Mouse (Mus musculus): ENCODE measurements at regions not wholly inside any gene's neighbourhood (a gene's known extent, or its start where the extent isn't known, plus 50 kb on each side); places are given as distances from the start of the nearest gene placed in this dataset.

- no peak overlapping the region for H3K27ac ChIP-seq
- ATAC-seq (ENCODE audit: insufficient read depth, low FRiP score, low read depth), result no peak
- H3K4me3 ChIP-seq (replicated peaks), result no peak overlapping the region
- 82% methylated on average over 4 of the region's 4 CpGs for WGBS
- no peaks in the 10 kb centered on the region for H3K27me3 ChIP-seq (replicated peaks)
- H3K36me3 ChIP-seq, result no peaks in the 10 kb centered on the region
- H3K9ac ChIP-seq, result no peak overlapping the region
- H3K4me1 ChIP-seq, result no peaks in the 10 kb centered on the region
- H3K4me2 ChIP-seq, result no peak overlapping the region
- no peaks in the 10 kb centered on the region for H3K9me3 ChIP-seq
These were observed 567.9 kb upstream of the Nrsn1 start for GRCm38 (mm10) chr13:25838237-25838636.

- 25% methylated on average over 8 of the region's 8 CpGs for WGBS
- Histone ChIP-seq H3K4me3 (replicated peaks) (no peak overlapping the region), H3K27ac (peak overlapping the region; percentile 80), H3K4me1 (no peaks in the 10 kb centered on the region), H3K9ac (no peak overlapping the region), H3K27me3 (replicated peaks) (no peaks in the 10 kb centered on the region), H3K36me3 (no peaks in the 10 kb centered on the region), H3K9me3 (no peaks in the 10 kb centered on the region), H3K4me2 (no peak overlapping the region)
- peak; percentile 76; the same call in 1 of the 2 replicates for ATAC-seq (ENCODE audit: insufficient read depth, low FRiP score, low read depth)
These were observed 559.0 kb upstream of the Nrsn1 start for GRCm38 (mm10) chr13:25829146-25829924.

GRCm38 (mm10) chr13:25808564-25809253 is 538.4 kb upstream of the Nrsn1 start:
- no peaks in the 10 kb centered on the region for H3K36me3 ChIP-seq
- no peak overlapping the region for H3K4me2 ChIP-seq
- H3K27ac ChIP-seq, result no peak overlapping the region
- no peaks in the 10 kb centered on the region for H3K4me1 ChIP-seq
- no peaks in the 10 kb centered on the region for H3K9me3 ChIP-seq
- WGBS, result 40% methylated on average over 2 of the region's 2 CpGs
- no peak overlapping the region for H3K4me3 ChIP-seq (replicated peaks)
- H3K9ac ChIP-seq, result no peak overlapping the region
- H3K27me3 ChIP-seq (replicated peaks), result no peaks in the 10 kb centered on the region
- ATAC-seq (ENCODE audit: insufficient read depth, low FRiP score, low read depth), result no peak

- Histone ChIP-seq H3K27me3 (replicated peaks) (no peaks in the 10 kb centered on the region), H3K27ac (no peak overlapping the region), H3K36me3 (no peaks in the 10 kb centered on the region), H3K4me2 (no peak overlapping the region), H3K4me3 (replicated peaks) (no peak overlapping the region), H3K9ac (no peak overlapping the region), H3K4me1 (no peaks in the 10 kb centered on the region), H3K9me3 (no peaks in the 10 kb centered on the region)
- no peak for ATAC-seq (ENCODE audit: insufficient read depth, low FRiP score, low read depth)
- 38% methylated on average over 2 of the region's 2 CpGs for WGBS
These were observed 523.0 kb upstream of the Nrsn1 start for GRCm38 (mm10) chr13:25793216-25793803.

DNA sequence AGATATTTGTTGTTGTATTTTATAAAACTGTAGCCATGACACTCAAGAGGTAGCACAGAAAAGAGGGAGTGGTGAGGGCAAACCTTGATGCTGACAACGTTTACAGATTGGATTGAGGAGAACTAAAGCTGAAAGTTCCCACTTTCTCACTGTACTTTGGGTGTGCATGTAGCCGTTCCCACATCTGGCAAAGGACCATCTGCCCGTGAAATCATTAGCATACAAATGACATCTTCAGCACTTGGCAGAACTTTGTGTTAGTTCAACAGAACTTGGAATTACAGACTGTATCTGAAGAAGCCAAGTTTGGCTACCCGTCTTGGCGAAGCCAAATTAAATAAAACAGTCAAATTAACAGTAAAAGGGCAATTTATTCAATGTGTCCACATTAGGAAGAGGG is 510.9 kb upstream of the Nrsn1 start:
- Histone ChIP-seq H3K4me2 (no peak overlapping the region), H3K4me3 (replicated peaks) (no peak overlapping the region), H3K27ac (no peak overlapping the region), H3K9ac (no peak overlapping the region), H3K9me3 (no peaks in the 10 kb centered on the region), H3K36me3 (no peaks in the 10 kb centered on the region), H3K27me3 (replicated peaks) (no peaks in the 10 kb centered on the region), H3K4me1 (no peaks in the 10 kb centered on the region)
- 71% methylated on average over 5 of the region's 5 CpGs for WGBS
- ATAC-seq (ENCODE audit: insufficient read depth, low FRiP score, low read depth), result no peak

- Histone ChIP-seq H3K4me2 (no peak overlapping the region), H3K9ac (no peak overlapping the region), H3K36me3 (no peaks in the 10 kb centered on the region), H3K9me3 (no peaks in the 10 kb centered on the region), H3K27ac (no peak overlapping the region), H3K4me3 (replicated peaks) (no peak overlapping the region), H3K4me1 (no peaks in the 10 kb centered on the region), H3K27me3 (replicated peaks) (no peaks in the 10 kb centered on the region)
- no peak for ATAC-seq (ENCODE audit: insufficient read depth, low FRiP score, low read depth)
- 84% methylated on average over 3 of the region's 3 CpGs for WGBS
These were observed 507.4 kb upstream of the Nrsn1 start for GRCm38 (mm10) chr13:25777706-25778105.

DNA sequence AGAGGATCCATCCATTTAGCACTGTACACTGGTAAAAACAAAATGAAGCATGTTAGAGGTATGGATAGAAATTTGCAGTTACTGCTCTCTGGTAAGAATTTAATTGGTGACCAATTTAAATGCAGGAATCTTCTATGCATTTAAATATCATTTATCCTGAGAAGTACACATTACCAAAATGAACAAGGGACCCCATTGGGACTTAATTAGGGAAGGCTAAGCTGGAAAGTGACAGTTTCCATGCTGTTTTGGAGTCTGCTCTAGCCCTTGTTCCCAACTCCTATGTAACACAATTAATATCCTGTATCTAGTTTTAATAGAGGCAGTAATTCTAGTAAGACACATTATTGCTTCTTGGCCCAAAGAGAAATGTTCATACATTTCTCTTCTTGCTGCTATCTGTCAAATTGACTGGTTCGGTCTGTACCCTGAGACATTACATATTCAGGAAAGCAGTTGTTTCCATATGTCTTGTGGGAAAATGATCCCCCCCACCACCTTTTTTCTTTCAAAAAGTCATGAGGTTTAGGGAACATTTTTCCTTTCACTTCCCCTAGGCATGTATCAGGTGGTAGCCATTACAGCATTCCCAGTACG is 504.4 kb upstream of the Nrsn1 start:
- 61% methylated on average over 2 of the region's 2 CpGs for WGBS
- no peak for ATAC-seq (ENCODE audit: insufficient read depth, low FRiP score, low read depth)
- no peaks in the 10 kb centered on the region for H3K4me1 ChIP-seq

DNA sequence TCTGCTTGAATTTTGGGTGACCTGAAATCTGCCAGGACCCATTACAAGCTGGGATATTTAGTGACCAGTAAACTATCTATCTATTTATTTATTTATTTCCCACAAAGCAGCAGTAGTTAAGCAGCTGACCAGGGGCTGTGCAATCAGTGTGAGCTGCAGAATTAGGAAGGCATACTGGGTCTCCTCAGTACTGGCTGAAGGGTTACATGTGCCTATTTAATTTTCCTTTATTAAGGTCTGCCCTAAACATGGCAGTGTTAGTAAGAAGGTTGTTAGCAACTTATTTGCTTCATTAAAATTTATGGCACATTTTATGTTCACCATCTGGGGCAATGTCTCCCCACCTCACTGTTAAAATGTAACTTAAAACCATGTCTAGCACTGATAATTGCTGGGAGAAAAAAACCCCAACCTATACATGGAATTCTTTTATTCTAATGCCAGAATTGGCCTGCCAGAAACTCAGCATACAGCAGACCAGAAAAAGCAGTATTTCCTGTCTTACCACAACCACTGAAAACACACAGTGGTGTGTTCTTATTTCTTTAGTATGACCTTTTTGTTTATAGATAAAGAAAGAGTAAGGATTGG is 484.3 kb upstream of the Nrsn1 start:
- no peaks in the 10 kb centered on the region for H3K9me3 ChIP-seq
- no peaks in the 10 kb centered on the region for H3K4me1 ChIP-seq
- H3K36me3 ChIP-seq, result no peaks in the 10 kb centered on the region
- no peak overlapping the region for H3K9ac ChIP-seq
- H3K27me3 ChIP-seq (replicated peaks), result no peaks in the 10 kb centered on the region
- no peak overlapping the region for H3K4me3 ChIP-seq (replicated peaks)
- no peak for ATAC-seq (ENCODE audit: insufficient read depth, low FRiP score, low read depth)
- H3K4me2 ChIP-seq, result no peak overlapping the region
- H3K27ac ChIP-seq, result no peak overlapping the region

More for the DNA sequence above, 504.4 kb upstream of the Nrsn1 start:
- no peaks in the 10 kb centered on the region for H3K9me3 ChIP-seq
- H3K36me3 ChIP-seq, result no peaks in the 10 kb centered on the region
- no peaks in the 10 kb centered on the region for H3K27me3 ChIP-seq (replicated peaks)
- no peak overlapping the region for H3K9ac ChIP-seq
- no peak overlapping the region for H3K4me3 ChIP-seq (replicated peaks)
- H3K4me2 ChIP-seq, result no peak overlapping the region
- H3K27ac ChIP-seq, result no peak overlapping the region

DNA sequence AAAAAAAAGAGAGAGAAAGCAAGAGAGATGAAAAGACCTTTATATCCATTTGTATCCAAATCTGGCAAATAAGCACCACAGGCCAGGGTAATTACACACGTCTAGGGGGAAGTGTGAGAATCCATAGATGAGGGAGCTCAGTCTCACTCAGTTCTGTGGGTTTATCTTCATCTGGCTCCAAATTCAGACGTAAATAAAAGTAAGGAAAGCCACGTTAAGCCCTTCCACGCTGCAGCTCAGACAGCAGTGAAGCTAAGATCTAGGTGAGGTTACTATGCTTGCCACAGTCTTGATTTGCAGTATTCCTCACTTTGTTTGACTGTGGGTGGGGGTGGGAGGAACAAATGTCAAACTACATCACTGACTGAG is 481.1 kb upstream of the Nrsn1 start:
- Histone ChIP-seq H3K36me3 (no peaks in the 10 kb centered on the region), H3K9ac (no peak overlapping the region), H3K27me3 (replicated peaks) (no peaks in the 10 kb centered on the region), H3K27ac (no peak overlapping the region), H3K9me3 (no peaks in the 10 kb centered on the region), H3K4me1 (no peaks in the 10 kb centered on the region), H3K4me3 (replicated peaks) (no peak overlapping the region), H3K4me2 (no peak overlapping the region)
- no peak for ATAC-seq (ENCODE audit: insufficient read depth, low FRiP score, low read depth)
- WGBS, result 36% methylated on average over 4 of the region's 4 CpGs

DNA sequence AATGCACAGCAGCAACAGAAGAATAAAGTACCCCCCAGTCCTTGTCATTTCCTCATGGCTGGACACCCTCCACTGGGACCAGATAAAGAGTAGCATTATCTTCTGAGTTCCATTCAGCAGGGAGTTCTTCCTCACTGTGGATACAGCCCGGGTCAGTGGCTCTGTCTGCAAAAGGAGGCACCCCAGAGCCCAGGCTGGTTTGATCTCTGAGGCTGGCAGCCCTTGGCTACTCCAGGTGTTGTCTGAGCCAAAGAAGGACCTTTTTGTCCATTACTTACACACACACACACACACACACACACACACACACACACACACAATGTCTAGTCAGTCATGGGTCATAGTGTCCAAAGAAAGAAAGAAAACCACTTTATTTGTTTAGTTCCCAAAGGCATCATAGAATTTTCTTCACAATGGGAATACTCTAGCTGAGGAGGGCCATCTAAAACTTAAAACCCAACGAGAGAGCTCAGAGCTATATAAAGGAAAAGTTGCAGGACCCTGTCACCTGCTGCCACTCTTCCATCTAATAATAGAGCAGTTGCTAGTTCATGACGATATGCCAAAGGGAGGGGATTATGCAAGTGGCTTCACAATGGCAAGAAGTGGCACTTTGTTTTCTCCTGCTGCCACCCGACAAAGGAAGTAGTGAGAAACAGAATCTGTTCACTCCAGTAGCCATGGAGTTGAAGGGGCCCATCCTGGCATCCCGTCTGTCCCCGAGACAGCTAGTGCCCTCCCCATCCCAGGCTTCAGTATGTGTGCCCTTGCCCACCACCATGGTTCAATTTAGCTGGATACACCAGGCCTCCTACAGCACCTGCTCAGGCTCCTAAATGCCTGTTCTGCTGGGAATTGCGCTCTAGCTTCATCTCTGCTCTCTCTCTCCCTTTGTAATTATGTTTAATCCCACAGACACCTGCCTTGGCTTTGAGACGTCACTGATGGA is 480.4 kb upstream of the Nrsn1 start:
- Histone ChIP-seq H3K9me3 (no peaks in the 10 kb centered on the region), H3K9ac (no peak overlapping the region), H3K27me3 (replicated peaks) (no peaks in the 10 kb centered on the region), H3K27ac (no peak overlapping the region), H3K4me1 (no peaks in the 10 kb centered on the region), H3K4me2 (no peak overlapping the region), H3K36me3 (no peaks in the 10 kb centered on the region), H3K4me3 (replicated peaks) (no peak overlapping the region)
- ATAC-seq (ENCODE audit: insufficient read depth, low FRiP score, low read depth), result no peak
- 52% methylated on average over 8 of the region's 8 CpGs for WGBS

DNA sequence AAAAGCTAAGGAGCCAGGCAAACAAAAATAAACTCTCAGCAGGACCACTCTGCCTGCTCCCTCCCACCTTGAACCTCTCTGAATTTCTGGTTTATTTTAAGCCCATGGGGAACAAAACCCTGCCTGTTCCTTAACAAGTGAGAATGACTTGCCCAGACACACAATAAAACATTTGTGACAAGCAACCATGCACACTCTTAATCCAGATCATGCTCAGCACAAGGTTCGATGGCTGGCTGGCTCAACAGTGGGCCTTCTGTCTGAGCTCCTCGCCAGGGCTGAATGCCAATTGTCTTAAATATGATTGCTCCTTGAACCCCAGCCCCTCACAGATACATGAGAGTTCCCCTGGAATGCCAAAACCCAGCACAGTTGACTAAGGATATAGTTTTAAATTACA is 468.3 kb upstream of the Nrsn1 start:
- Histone ChIP-seq H3K9ac (no peak overlapping the region), H3K9me3 (no peaks in the 10 kb centered on the region), H3K4me2 (no peak overlapping the region), H3K4me1 (no peaks in the 10 kb centered on the region), H3K4me3 (replicated peaks) (no peak overlapping the region), H3K27ac (no peak overlapping the region), H3K36me3 (no peaks in the 10 kb centered on the region), H3K27me3 (replicated peaks) (no peaks in the 10 kb centered on the region)
- WGBS, result 43% methylated on average over 2 of the region's 2 CpGs
- ATAC-seq (ENCODE audit: insufficient read depth, low FRiP score, low read depth), result no peak
